In genomic region chr1:53867316-53867715, GRCm38 (mm10) we compare ENCODE assay signal across 16 mouse cellular contexts.
"Had no signal": no experiment of that assay in that cellular context is flagged by ENCODE, and none has a peak within 500 bp of the region (broad histone marks: within the 10 kb centered on the region; RNA-seq: fewer than 3 reads in every experiment).

No protein-coding gene starts in this region.

- H3K4me1 ChIP-seq: megakaryocyte, embryonic 14.5 days; neural tube, embryonic 12.5 days; stomach, embryonic 15.5 days had no signal

- H3K4me2 ChIP-seq: lung, embryonic 14.5 days; midbrain, embryonic 12.5 days; neural tube, embryonic 12.5 days; stomach, embryonic 15.5 days had no signal

- H3K27ac ChIP-seq: macrophage; midbrain, embryonic 12.5 days; neural tube, embryonic 12.5 days; stomach, embryonic 15.5 days; stomach, postnatal 0 days had no signal

- H3K9ac ChIP-seq: lung, embryonic 14.5 days; midbrain, embryonic 12.5 days; neural tube, embryonic 12.5 days; stomach, embryonic 15.5 days had no signal

- ATAC-seq: midbrain, embryonic 16.5 days had no signal

- H3K9me3 ChIP-seq: megakaryocyte, embryonic 14.5 days; midbrain, embryonic 12.5 days; neural tube, embryonic 12.5 days; stomach, embryonic 15.5 days had no signal

- H3K4me3 ChIP-seq: megakaryocyte, embryonic 14.5 days; midbrain, embryonic 12.5 days; neural tube, embryonic 12.5 days; stomach, embryonic 15.5 days had no signal

- H3K27me3 ChIP-seq: megakaryocyte, embryonic 14.5 days; midbrain, embryonic 12.5 days; neural tube, embryonic 12.5 days; stomach, embryonic 15.5 days had no signal

- H3K36me3 ChIP-seq: midbrain, embryonic 12.5 days; neural tube, embryonic 12.5 days; stomach, embryonic 15.5 days had no signal

- DNase-seq: lung, adult 18-20 months; lung, embryonic 14.5 days; lung, postnatal 10 days; lung, postnatal 36 days; midbrain, embryonic 14.5 days; right cerebral cortex, postnatal 14 days; thymus, adult 2 months; thymus, postnatal 14 days; thymus, postnatal 36 days had no signal
